Mouse (Mus musculus): ENCODE data around the gene Svopl. TPM values are rescaled to one million over a fixed set of nuclear protein-coding genes. Genes with fewer than 3 reads are reported as not detected.

Svopl gene
- not detected for total RNA-seq (2023)

DNA sequence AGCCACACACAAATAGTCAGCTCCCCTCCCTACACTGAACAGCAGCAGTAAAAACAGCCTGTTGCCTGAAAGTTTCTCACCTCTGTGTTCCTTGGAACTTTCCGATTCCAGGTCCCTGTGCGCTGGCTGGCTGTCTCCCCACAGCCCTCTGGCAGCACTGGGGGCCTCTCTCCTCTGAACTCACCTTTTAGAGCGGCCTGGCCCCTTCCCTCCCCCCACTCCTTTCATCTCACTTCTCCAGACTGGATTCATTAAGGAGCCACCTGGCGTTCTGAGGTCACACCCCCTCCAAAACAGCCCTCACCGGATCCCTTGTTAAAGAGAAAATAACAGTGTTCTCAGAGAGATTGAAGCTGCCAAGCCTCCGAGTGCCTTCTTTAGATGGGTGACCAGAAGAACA, at the start of gene Svopl:
Svopl (minus strand) TSS at position 159 of the 400 bp plus-strand sequence.

Other genes with a start within 250 kb of the Svopl start
- 64.1 TPM for gene Trim24, start 176.2 kb downstream of the Svopl start, total RNA-seq (2023)
- gene Tmem213, start 62.3 kb upstream of the Svopl start, total RNA-seq (2023), result not detected
- gene Atp6v0a4, start 77.6 kb upstream of the Svopl start, total RNA-seq (2023), result 0.27 TPM
- 0.12 TPM for gene D630045J12Rik, start 207.0 kb upstream of the Svopl start, total RNA-seq (2023)

Data from CD4-positive naive resting alpha-beta T cell, adult 57 days (primary cell).